Mouse (Mus musculus) testis, adult 2 months (tissue): Measurements from ENCODE around the gene Nat8f5.
"Not testable (repeated sequence)": the region's sequence is repeated elsewhere in the genome, so short reads cannot be mapped to it uniquely, and the experiment has no call there.

ENCODE experiments used
- CTCF ChIP-seq: fragments of 200-500 bp; IDR thresholded peaks from 2 replicates; pipeline ENCODE4 v1.5.1; 2012; ENCODE audit warnings: low read depth, mild to moderate bottlenecking, inconsistent platforms, low read length, moderate library complexity; ENCODE audit not compliant: control insufficient read depth, insufficient read depth, insufficient replicate concordance
- POLR2A ChIP-seq: fragments of 200-500 bp; IDR thresholded peaks from 2 replicates; pipeline ENCODE4 v1.6.1; 2012; ENCODE audit warnings: low read depth, mild to moderate bottlenecking, inconsistent platforms, low read length, moderate library complexity; ENCODE audit not compliant: control insufficient read depth

DNA sequence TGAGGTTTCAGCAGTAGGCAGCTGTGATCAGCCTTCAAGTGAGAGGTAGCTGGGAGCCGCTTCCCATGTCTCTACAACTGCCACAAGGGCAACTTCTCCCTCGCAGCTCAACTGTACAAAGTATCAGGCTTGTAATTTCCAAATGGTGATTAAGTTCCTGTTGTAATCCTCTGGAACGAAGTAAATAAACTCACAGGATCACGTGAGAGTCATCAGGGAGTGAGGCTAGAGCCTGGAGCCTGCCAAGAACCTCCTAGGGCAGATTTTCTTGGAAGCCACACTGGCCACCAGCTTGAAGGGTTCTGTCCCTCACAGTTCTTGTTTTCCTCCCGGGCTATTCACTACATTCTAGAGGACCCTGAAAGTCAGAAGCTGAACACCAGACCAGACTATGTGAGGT is 17.6 kb downstream of the Nat8f5 start:
- not testable (repeated sequence) for TF ChIP-seq CTCF, POLR2A
